Mouse (Mus musculus): ENCODE measurements around the gene Pyy. TPM values are rescaled to one million over a fixed set of nuclear protein-coding genes. Genes with fewer than 3 reads are reported as not detected.
A peak's percentile ranks its signal among the peaks of the same experiment; 100 is the strongest.

Pyy gene
- polyA plus RNA-seq, 1 experiment from 2014 or later: not detected

DNA sequence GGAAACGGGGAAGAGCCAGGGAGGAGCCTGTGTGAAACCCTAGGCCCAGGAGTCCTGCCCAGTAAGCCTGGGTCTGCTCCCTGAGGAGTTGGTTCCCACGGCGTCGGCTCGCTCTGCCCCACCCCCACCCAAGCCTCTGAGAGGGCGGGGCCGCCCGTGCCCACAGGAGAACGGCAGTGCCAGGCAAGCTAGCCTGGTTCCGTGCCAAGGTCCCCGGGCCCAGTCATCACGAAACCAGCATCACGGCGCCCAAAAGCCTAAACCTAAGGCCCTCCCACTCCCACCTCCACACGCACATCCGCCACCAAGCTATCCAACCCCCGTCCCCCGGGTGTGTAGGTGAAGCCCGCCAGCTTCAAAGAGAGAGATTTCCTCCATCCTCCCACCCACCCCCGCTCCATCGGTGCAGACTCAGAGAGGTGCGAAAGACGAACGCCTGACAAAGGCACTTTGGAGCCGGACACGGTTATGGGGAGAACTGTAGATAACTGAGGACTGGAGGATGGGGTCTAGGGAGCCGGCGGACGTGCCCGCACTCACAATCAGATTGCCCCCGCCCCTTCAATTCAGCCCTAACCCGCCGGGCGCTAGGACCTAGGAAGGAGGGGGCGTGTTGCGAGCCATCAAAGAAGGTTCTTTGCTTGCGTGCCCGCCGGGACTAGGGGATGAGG lies 20.4 kb downstream of the Pyy start:
- Histone ChIP-seq H3K4me2 (ENCODE audit: low read depth) (peak overlapping the region; percentile 87), H3K4me1 (ENCODE audit: control insufficient read depth, insufficient read depth, low read length) (peaks cover 14% of the 10 kb centered on the region), H3K36me3 (ENCODE audit: control insufficient read depth, insufficient read depth, low read length) (no peaks in the 10 kb centered on the region), H3K9me3 (ENCODE audit: control insufficient read depth, low read length) (no peaks in the 10 kb centered on the region), H3K9ac (ENCODE audit: low read length) (peak overlapping the region; percentile 73), H3K4me3 (ENCODE audit: low read depth, low read length) (peak overlapping the region; percentile 71), H3K27ac (ENCODE audit: low read depth, low read length) (peak overlapping the region; percentile 82), H3K27me3 (ENCODE audit: control insufficient read depth, insufficient read depth, low read length) (no peaks in the 10 kb centered on the region)
- ATAC-seq (ENCODE audit: insufficient read depth, low FRiP score, low TSS enrichment) (peak; percentile 77), DNase-seq (ENCODE audit: low spot score) (peak; percentile 92)
- WGBS: 0% methylated on average over 39 of the region's 39 CpGs

DNA sequence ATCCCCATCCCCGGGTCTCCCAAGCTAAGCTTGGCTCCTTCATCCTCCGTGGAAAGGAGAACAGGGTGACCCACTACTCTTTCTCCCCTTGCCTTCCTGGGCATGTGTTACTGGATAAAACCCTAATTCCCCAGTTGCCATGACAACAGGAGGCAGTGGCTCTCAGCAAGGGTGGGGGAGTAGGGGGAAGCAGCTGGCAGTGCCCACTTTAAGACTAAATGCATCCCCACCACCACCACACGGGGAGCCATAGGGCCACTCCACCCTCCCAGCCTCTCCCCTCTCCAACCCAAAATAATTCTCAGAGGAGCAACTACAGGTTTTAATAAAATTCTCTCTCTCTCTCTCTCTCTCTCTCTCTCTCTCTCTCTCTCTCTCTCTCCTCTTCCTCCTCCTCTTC lies 21.3 kb downstream of the Pyy start:
- Histone ChIP-seq H3K27me3 (ENCODE audit: control insufficient read depth, insufficient read depth, low read length) (no peaks in the 10 kb centered on the region), H3K4me3 (ENCODE audit: low read depth, low read length) (peak overlapping the region; percentile 71; the same call in 1 of the 2 replicates), H3K36me3 (ENCODE audit: control insufficient read depth, insufficient read depth, low read length) (no peaks in the 10 kb centered on the region), H3K27ac (ENCODE audit: low read depth, low read length) (peak overlapping the region; percentile 82; the same call in 1 of the 2 replicates), H3K9ac (ENCODE audit: low read length) (no peak overlapping the region; the same call in 1 of the 2 replicates), H3K9me3 (ENCODE audit: control insufficient read depth, low read length) (no peaks in the 10 kb centered on the region), H3K4me2 (ENCODE audit: low read depth) (peak overlapping the region; percentile 87), H3K4me1 (ENCODE audit: control insufficient read depth, insufficient read depth, low read length) (peaks cover 17% of the 10 kb centered on the region)
- DNase-seq (ENCODE audit: low spot score) (peak; percentile 42), ATAC-seq (ENCODE audit: insufficient read depth, low FRiP score, low TSS enrichment) (no peak)
- 12% methylated on average over 3 of the region's 3 CpGs for WGBS

DNA sequence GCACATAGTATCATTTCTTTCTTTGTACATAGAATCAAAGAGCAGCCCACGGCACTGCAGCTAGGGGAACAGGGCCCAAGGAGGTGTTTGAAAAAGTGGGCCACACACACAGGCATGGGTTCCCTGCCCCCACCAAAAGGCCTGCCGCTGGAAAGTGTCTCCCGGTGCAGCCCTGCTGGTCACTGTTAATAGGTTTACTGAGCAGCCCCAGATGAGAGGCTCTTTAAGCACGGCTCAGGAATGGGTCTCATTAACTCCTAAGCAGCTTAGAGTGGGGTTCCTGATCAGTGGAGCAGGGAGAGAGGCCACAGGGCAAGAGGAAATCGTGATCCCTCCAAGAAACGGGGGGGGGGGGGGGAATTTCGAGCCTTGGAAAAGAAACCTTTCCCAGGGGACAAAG lies 23.5 kb downstream of the Pyy start:
- WGBS: 60% methylated on average over 7 of the region's 7 CpGs
- H3K27ac ChIP-seq (ENCODE audit: low read depth, low read length): no peak overlapping the region
- no peak for ATAC-seq (ENCODE audit: insufficient read depth, low FRiP score, low TSS enrichment)

DNA sequence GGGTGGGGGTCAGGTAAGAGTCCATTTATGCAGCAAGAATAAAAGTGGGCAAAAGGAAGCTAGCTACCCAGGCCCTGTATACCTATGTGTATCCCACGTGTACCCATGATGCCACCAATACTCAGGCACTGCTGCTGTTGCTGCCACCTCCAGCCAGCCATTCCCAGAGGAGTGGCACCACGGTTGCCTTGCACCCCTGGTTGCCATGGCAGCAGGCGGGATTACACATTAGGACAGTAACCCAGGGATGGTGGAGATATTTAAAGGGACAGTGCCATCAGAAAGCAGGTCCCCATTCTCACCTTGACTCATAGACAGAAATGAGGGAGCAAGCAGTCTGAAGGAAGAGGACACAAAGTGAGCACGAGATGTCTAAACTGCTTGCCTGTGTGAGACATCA lies 24.4 kb downstream of the Pyy start:
- 0 out of 2 replicates have a peak overlapping the region, but pooled peaks have one; percentile 2 for H3K4me2 ChIP-seq (ENCODE audit: low read depth)
- no peak overlapping the region for H3K9ac ChIP-seq (ENCODE audit: low read length)
- H3K4me3 ChIP-seq (ENCODE audit: low read depth, low read length): no peak overlapping the region
- H3K4me1 ChIP-seq (ENCODE audit: control insufficient read depth, insufficient read depth, low read length): peaks cover 15% of the 10 kb centered on the region
- WGBS: 53% methylated on average over 4 of the region's 4 CpGs
- DNase-seq (ENCODE audit: low spot score) (no peak), ATAC-seq (ENCODE audit: insufficient read depth, low FRiP score, low TSS enrichment) (no peak)
- H3K27me3 ChIP-seq (ENCODE audit: control insufficient read depth, insufficient read depth, low read length): no peaks in the 10 kb centered on the region
- H3K27ac ChIP-seq (ENCODE audit: low read depth, low read length): no peak overlapping the region
- H3K9me3 ChIP-seq (ENCODE audit: control insufficient read depth, low read length): no peaks in the 10 kb centered on the region
- no peaks in the 10 kb centered on the region for H3K36me3 ChIP-seq (ENCODE audit: control insufficient read depth, insufficient read depth, low read length)

More for the DNA sequence above, 23.5 kb downstream of the Pyy start:
- Histone ChIP-seq H3K36me3 (ENCODE audit: control insufficient read depth, insufficient read depth, low read length) (no peaks in the 10 kb centered on the region), H3K4me3 (ENCODE audit: low read depth, low read length) (no peak overlapping the region), H3K9me3 (ENCODE audit: control insufficient read depth, low read length) (no peaks in the 10 kb centered on the region), H3K9ac (ENCODE audit: low read length) (no peak overlapping the region), H3K27me3 (ENCODE audit: control insufficient read depth, insufficient read depth, low read length) (no peaks in the 10 kb centered on the region), H3K4me1 (ENCODE audit: control insufficient read depth, insufficient read depth, low read length) (peaks cover 15% of the 10 kb centered on the region), H3K4me2 (ENCODE audit: low read depth) (no peak overlapping the region)
- DNase-seq (ENCODE audit: low spot score): no peak

DNA sequence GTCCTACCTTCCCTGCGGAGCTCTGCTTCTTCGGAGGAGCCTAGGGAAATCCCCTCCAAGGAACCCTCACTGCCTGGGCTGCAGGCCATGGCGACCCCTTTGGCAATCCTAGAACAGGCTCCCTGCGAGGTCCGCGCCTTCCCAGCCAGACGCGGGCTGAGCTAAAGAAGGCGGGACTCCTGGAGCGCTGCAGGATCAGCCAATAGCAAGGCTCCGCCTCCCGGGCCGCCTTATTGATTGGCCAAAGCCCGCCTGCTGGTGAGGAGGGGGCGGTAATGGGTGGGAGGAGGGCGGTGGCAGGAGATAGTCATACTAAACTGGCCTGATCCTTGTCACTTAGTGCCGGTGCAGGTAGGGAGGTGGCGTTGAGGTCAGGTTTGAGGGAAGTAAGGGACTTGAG lies 25.3 kb downstream of the Pyy start:
- Histone ChIP-seq H3K27me3 (ENCODE audit: control insufficient read depth, insufficient read depth, low read length) (no peaks in the 10 kb centered on the region), H3K27ac (ENCODE audit: low read depth, low read length) (0 out of 2 replicates have a peak overlapping the region, but pooled peaks have one; percentile 15)

DNA sequence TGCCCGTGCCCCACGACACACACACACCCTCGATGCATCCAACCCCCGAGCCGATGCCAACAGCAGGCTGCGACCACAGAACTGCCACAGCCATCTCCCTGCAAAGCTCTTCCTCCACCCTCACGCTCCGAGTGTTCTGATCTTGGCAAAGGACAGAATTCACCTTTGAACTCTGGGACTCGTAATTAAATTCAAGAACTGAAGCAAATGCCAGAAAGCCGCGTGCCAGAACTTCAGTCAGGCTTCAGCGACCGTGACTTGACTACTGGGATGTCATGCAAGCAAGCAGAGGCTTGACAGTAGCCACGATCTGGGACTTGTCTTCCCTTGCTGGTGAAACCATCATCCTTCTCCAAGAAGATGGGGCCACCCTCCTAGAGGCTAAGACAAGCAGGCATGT lies 33.9 kb downstream of the Pyy start:
- Histone ChIP-seq H3K4me1 (ENCODE audit: control insufficient read depth, insufficient read depth, low read length) (peaks cover 4% of the 10 kb centered on the region; the same call in 1 of the 2 replicates), H3K9ac (ENCODE audit: low read length) (no peak overlapping the region)

More for the DNA sequence above, 25.3 kb downstream of the Pyy start:
- Histone ChIP-seq H3K4me2 (ENCODE audit: low read depth) (peak overlapping the region; percentile 68), H3K9ac (ENCODE audit: low read length) (peak overlapping the region; percentile 42), H3K9me3 (ENCODE audit: control insufficient read depth, low read length) (no peaks in the 10 kb centered on the region), H3K4me3 (ENCODE audit: low read depth, low read length) (peak overlapping the region; percentile 22), H3K36me3 (ENCODE audit: control insufficient read depth, insufficient read depth, low read length) (no peaks in the 10 kb centered on the region), H3K4me1 (ENCODE audit: control insufficient read depth, insufficient read depth, low read length) (peaks cover 15% of the 10 kb centered on the region)
- WGBS: under 1% methylated on average over 18 of the region's 18 CpGs
- peak; percentile 85 for ATAC-seq (ENCODE audit: insufficient read depth, low FRiP score, low TSS enrichment)
- DNase-seq (ENCODE audit: low spot score): peak; percentile 87

DNA sequence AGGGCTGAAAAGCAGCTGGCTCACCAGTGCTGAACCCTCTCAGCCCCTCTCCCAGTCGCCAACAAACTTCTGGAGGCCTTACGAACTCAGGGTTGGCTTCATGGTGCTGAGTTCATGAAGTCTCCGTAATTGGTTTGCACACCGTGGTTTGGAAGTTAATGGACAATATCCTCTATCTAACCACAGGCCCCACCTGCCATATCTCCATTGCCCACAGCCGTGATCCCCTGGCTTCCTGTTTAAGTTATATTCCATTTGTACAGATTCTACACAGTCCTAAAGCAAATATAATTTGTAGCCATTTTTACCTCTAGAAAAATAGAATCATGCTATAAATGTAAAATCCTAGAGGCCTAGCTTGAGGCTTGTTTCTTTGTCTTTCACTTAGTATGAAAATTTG lies 34.9 kb downstream of the Pyy start:
- Histone ChIP-seq H3K4me1 (ENCODE audit: control insufficient read depth, insufficient read depth, low read length) (peaks cover 4% of the 10 kb centered on the region; the same call in 1 of the 2 replicates), H3K4me3 (ENCODE audit: low read depth, low read length) (no peak overlapping the region), H3K27ac (ENCODE audit: low read depth, low read length) (no peak overlapping the region), H3K9me3 (ENCODE audit: control insufficient read depth, low read length) (no peaks in the 10 kb centered on the region), H3K27me3 (ENCODE audit: control insufficient read depth, insufficient read depth, low read length) (peaks cover 3% of the 10 kb centered on the region; the same call in 1 of the 2 replicates), H3K9ac (ENCODE audit: low read length) (no peak overlapping the region), H3K36me3 (ENCODE audit: control insufficient read depth, insufficient read depth, low read length) (peaks cover 2% of the 10 kb centered on the region; the same call in 1 of the 2 replicates), H3K4me2 (ENCODE audit: low read depth) (no peak overlapping the region)
- no peak for ATAC-seq (ENCODE audit: insufficient read depth, low FRiP score, low TSS enrichment)
- WGBS: 85% methylated on average over 5 of the region's 5 CpGs
- no peak for DNase-seq (ENCODE audit: low spot score)

More for the DNA sequence above, 33.9 kb downstream of the Pyy start:
- Histone ChIP-seq H3K27me3 (ENCODE audit: control insufficient read depth, insufficient read depth, low read length) (peaks cover 3% of the 10 kb centered on the region; the same call in 1 of the 2 replicates), H3K36me3 (ENCODE audit: control insufficient read depth, insufficient read depth, low read length) (peaks cover 2% of the 10 kb centered on the region; the same call in 1 of the 2 replicates), H3K27ac (ENCODE audit: low read depth, low read length) (no peak overlapping the region), H3K4me3 (ENCODE audit: low read depth, low read length) (no peak overlapping the region), H3K9me3 (ENCODE audit: control insufficient read depth, low read length) (no peaks in the 10 kb centered on the region), H3K4me2 (ENCODE audit: low read depth) (no peak overlapping the region)
- ATAC-seq (ENCODE audit: insufficient read depth, low FRiP score, low TSS enrichment) (no peak), DNase-seq (ENCODE audit: low spot score) (no peak)
- 83% methylated on average over 14 of the region's 14 CpGs for WGBS

DNA sequence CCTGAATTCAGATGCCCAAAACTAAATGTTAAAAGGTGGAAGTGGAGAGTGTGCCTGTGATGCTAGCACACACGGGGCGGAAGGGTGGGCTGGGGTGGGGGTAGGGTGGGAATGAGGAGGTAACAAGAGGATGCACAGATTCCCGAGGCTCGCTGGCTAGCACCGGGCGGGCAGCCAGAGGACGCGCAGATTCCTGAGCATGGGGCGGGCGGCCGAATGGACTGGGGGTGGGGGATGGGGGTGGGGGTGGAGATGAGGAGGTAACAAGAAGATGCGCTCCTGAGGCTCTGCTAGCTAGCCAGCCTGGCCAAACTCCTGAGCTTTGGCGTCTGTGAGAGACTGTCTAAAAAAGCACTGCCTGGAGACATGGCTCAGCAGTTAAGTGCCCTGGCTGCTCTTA lies 37.2 kb downstream of the Pyy start:
- no peak overlapping the region for H3K9ac ChIP-seq (ENCODE audit: low read length)
- H3K27ac ChIP-seq (ENCODE audit: low read depth, low read length): no peak overlapping the region
- H3K27me3 ChIP-seq (ENCODE audit: control insufficient read depth, insufficient read depth, low read length): peaks cover 3% of the 10 kb centered on the region; the same call in 1 of the 2 replicates
- ATAC-seq (ENCODE audit: insufficient read depth, low FRiP score, low TSS enrichment) (no peak), DNase-seq (ENCODE audit: low spot score) (no peak)
- WGBS: under 1% methylated on average over 13 of the region's 13 CpGs
- H3K4me1 ChIP-seq (ENCODE audit: control insufficient read depth, insufficient read depth, low read length): peaks cover 4% of the 10 kb centered on the region; the same call in 1 of the 2 replicates
- no peak overlapping the region for H3K4me3 ChIP-seq (ENCODE audit: low read depth, low read length)
- H3K9me3 ChIP-seq (ENCODE audit: control insufficient read depth, low read length): no peaks in the 10 kb centered on the region
- H3K36me3 ChIP-seq (ENCODE audit: control insufficient read depth, insufficient read depth, low read length): no peaks in the 10 kb centered on the region
- H3K4me2 ChIP-seq (ENCODE audit: low read depth): no peak overlapping the region

DNA sequence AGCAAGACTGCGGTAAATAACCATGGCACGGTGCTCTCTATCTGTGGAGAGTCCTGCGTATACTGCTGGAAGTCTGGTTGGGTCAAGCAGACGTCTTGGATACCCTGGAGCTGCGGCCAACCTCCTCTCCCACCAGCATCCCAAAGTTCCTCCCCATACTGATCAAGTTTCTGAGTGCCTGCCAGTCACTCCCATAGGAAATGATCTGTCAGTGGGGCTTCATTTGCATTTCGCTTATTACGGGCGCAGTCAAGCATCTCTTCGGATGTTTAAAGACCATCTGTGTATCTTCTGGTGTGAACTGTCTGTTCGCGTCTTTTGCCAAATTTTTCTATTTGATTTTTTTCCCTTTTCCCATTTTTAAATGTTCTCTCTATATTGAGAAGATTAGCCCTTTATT lies 38.0 kb downstream of the Pyy start:
- Histone ChIP-seq H3K36me3 (ENCODE audit: control insufficient read depth, insufficient read depth, low read length) (no peaks in the 10 kb centered on the region), H3K4me2 (ENCODE audit: low read depth) (no peak overlapping the region), H3K4me3 (ENCODE audit: low read depth, low read length) (no peak overlapping the region), H3K27ac (ENCODE audit: low read depth, low read length) (no peak overlapping the region), H3K27me3 (ENCODE audit: control insufficient read depth, insufficient read depth, low read length) (peaks cover 3% of the 10 kb centered on the region; the same call in 1 of the 2 replicates), H3K9ac (ENCODE audit: low read length) (no peak overlapping the region), H3K4me1 (ENCODE audit: control insufficient read depth, insufficient read depth, low read length) (peaks cover 4% of the 10 kb centered on the region; the same call in 1 of the 2 replicates), H3K9me3 (ENCODE audit: control insufficient read depth, low read length) (no peaks in the 10 kb centered on the region)
- WGBS: 56% methylated on average over 11 of the region's 11 CpGs
- no peak for DNase-seq (ENCODE audit: low spot score)
- ATAC-seq (ENCODE audit: insufficient read depth, low FRiP score, low TSS enrichment): no peak

Measured in neural tube, embryonic 11.5 days (tissue).